Mouse (Mus musculus) colon, adult 2 months (tissue): ENCODE results near the gene Ass1. TPM values are rescaled to one million over a fixed set of nuclear protein-coding genes. Genes with fewer than 3 reads are reported as not detected.

Experiments used
- polyA plus RNA-seq: library from polyadenylated mRNA; depleted of rRNA; stranded (reverse); fragments of >200 nt; gene quantifications from 2 replicates; pipeline ENCODE4 v1.2.3, GENCODE M21; 2012; rRNA removed

Ass1 gene
- polyA plus RNA-seq, result 27.2 and 33.0 TPM in 2 replicates

DNA sequence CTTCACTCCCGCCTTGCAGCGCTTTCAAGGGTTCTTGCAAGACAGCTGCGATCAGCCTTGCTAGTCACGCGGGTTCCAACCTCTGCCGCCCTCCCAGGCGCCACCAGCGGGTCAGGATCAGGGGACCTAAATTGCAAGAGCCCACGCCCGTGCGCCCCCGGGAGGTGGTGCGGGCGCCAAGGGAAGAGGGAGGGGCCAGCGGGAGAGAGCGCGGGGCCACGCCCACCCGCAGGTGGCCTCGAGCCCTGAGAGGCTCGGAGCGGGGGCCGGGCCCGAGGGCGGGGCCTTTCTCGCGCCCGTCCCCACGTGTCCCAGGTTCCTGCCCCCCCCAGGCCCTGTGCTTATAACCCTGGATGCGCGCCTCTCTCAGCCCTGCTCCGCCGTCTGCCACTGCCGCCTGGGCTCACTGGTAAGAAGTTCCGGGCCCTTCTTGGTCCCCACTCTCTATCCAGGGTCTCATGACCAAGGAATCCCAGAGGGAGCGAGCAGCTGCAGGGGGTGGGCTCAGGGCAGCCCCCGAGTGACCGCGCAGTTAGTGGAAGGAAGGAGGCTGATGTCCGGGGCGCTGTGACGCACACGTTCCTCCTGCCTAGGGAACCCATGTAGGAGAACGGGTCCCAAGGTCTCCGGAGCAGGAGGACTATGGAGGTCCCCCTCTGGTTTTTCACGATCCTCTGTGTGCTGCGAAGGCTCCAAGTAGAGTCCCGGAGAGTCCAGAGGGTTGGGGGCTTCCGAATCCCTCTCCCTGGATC is at the start of gene Ass1:
Gene Ass1, plus strand, starts transcription at position 277 of the 752 bp plus-strand sequence.

Other genes with a start within 250 kb of the Ass1 start
- 3.0 and 3.5 TPM in 2 replicates for gene Ncs1, start 224.4 kb upstream of the Ass1 start, polyA plus RNA-seq
- gene Hmcn2, start 155.8 kb upstream of the Ass1 start, polyA plus RNA-seq, result 205 and 221 TPM in 2 replicates
- gene Fubp3, start 102.4 kb downstream of the Ass1 start, polyA plus RNA-seq, result 49.4 and 51.4 TPM in 2 replicates
- not detected in 2 replicates for gene Prdm12, start 169.8 kb downstream of the Ass1 start, polyA plus RNA-seq
- 4.6 and 5.0 TPM in 2 replicates for gene Exosc2, start 200.5 kb downstream of the Ass1 start, polyA plus RNA-seq
- gene Abl1, start 218.2 kb downstream of the Ass1 start, polyA plus RNA-seq, result 61.1 and 62.2 TPM in 2 replicates